Mouse (Mus musculus): Measurements from ENCODE around the gene Tmem104. TPM values are rescaled to one million over a fixed set of nuclear protein-coding genes. Genes with fewer than 3 reads are reported as not detected.

The Tmem104 gene
- polyA plus RNA-seq, 1 experiment = 10.4 TPM

DNA sequence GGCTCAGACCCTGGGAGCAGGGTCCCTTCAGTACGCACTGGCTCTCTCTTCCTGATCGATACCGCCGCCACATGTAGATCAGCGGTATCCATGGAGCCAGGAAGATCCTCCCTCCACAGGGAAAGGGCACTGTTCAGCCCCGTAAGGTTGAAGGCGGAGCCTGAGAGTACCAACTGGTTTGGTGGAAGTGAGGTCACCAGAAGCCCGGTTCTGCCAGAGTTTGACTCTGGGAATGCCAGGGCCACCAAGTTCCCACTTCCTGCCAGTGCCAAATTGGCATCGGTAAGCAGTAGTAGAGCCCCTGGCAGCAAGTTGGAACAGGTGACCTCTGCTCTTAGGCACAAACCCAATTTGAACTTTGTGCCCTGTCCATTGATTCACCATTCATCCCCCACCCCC is 22.3 kb upstream of the Tmem104 start:
- peak in 1 of 2 experiments; percentile 45 for DNase-seq (ENCODE audit: extremely low spot score in 1 of 2, low spot score in 1 of 2)

DNA sequence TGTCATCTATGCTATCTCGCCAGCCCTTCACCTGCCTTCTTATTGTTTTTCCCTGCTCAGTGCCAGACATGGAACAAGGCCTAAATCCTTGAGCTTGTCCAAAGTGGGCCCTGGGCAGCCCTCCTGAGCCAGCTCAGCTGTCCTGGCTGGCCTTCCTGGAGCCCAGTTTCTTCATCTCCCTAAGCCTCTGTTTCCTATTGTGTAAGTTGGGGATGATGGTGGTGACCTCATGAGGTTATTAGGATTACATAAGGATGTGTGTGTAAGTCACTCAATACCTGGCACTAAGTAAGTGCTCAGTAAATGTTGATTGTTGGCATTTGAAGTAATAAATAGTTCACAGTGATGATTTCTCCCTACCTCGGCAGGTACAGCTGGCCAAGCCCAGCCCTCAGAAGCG is 20.5 kb upstream of the Tmem104 start:
- no peak for DNase-seq (ENCODE audit: extremely low spot score in 1 of 2, low spot score in 1 of 2)

DNA sequence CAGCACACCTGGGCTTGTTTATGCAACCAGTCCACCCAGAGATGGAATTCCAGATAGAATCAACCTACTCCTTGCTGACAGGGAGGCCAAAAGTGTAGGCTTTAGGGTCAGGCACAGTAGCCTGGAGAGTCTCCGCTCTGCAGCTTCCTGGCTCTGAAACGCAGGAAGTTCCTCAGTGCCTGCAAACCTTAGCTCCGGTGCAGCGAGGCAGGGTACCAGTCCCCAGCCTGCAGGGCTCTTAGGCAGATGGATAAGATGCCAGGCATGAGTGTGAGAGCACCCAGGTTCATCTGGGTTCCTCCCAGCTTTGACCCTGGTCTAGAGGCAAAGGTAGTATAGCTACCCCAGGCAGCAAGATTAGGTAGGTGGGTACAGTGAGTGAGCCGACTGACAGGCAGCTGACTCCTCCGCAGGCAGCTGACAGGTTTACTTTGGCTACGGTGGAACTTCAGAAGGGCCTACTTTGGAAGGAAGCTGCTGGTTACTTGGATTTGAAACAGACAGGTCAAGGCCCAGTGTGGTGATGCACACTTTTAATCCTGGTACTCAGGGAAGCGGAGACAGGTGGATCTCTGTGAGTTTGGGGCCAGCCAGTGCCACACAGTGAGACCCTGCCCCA is 19.5 kb upstream of the Tmem104 start:
- DNase-seq (ENCODE audit: extremely low spot score in 1 of 2, low spot score in 1 of 2) = no peak

DNA sequence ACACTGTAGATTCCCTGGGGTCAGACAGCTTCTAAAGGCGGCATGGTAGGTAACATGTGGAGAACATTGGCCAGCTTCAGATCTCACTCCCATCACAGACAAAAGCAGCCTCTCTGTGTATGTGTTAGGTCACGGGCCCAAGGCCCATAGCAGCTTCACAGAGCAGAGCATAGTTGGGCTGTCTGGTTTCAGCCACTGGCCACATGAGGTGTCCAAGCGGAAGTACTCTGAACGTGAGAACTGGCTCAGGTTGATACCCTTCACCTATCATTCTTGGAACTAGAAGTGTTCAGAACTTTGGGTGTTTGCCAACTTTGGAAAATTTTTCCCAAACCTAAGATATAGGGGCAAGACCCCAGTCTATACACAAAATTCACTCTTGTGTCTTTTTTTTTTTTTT is 17.9 kb upstream of the Tmem104 start:
- DNase-seq (ENCODE audit: extremely low spot score in 1 of 2, low spot score in 1 of 2) = no peak

DNA sequence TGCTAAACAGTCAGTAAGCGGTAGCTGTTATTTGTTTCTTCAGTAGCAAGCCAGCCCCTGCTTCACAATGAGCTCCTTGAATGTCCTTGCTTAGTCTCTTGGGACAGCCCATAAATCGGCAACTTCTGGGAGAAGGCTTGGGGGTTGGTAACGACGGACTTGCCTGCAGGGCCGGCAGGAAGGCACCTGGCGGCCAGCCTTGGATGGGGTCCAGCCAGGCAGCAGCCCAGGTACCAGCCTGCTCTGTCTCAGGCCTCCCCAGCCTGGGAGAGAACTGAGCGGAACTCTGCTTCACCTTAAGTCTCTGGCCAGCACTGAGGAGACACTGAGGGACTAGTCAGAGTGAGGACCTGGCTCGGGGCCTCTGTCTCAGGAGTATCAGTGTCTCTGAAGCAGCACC is 16.2 kb upstream of the Tmem104 start:
- DNase-seq (ENCODE audit: extremely low spot score in 1 of 2, low spot score in 1 of 2) = no peak

DNA sequence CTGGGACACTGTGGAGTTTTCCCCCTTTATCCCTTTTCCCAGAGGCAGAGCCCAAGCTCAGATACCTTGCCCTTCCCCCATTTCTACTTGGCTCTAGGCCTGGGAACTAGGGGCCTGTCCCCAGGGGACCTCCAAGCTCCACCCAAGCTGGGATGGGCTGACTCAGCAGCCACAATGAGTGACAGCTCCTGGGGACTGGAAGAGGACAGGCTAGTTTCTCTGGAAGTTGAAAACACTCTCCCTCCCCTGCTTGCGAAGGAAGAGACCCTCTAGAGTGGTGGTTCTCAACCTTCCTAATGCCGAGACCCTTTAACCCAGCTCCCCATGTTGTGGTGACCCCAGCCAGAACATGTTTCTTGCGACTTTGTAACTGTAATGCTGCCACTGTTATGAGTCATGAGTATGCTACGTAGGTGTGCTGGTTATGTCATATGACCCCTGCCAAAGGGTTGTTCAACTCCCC is 14.4 kb upstream of the Tmem104 start:
- DNase-seq (ENCODE audit: extremely low spot score in 1 of 2, low spot score in 1 of 2) = peak in 1 of 2 experiments; percentile 36

DNA sequence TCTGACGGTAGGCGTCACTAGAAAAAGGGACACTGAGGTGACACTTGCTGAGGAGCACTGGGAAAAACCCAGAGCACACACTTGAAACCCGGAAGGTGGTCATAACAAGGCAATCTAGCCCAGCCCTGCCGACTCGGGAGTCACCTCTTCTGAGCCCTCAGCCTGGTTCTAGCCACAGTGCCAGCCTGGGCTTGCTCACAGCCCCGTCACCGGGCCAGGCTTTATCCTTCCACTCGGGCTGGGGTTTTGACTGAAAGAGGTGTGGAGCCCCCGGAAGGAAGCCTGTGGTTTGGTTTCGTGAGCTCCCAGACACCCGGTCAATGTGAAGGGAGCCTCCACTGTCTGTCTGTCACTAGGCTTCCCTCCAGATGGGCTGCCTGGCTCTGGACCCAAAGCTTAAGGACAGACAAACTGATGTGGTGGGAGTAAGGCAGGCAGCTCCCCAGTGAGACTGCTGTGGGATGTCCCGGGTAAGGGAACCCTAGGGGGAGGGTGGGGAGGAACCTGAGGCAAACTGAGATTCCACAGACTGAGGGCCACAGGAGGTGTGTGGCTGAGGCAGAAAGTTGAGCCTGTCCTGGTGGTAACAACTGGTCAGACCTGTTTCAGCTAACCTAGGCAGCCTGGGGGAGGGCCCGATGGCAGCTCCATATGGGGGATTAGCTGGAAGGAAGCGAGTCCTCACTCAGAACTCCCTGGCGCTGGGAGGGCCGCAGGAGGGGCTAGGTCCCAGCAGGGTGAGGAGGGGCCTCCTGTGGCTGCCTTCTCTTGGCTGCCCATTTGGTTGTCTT is 13.5 kb upstream of the Tmem104 start:
- no peak for DNase-seq (ENCODE audit: extremely low spot score in 1 of 2, low spot score in 1 of 2)

DNA sequence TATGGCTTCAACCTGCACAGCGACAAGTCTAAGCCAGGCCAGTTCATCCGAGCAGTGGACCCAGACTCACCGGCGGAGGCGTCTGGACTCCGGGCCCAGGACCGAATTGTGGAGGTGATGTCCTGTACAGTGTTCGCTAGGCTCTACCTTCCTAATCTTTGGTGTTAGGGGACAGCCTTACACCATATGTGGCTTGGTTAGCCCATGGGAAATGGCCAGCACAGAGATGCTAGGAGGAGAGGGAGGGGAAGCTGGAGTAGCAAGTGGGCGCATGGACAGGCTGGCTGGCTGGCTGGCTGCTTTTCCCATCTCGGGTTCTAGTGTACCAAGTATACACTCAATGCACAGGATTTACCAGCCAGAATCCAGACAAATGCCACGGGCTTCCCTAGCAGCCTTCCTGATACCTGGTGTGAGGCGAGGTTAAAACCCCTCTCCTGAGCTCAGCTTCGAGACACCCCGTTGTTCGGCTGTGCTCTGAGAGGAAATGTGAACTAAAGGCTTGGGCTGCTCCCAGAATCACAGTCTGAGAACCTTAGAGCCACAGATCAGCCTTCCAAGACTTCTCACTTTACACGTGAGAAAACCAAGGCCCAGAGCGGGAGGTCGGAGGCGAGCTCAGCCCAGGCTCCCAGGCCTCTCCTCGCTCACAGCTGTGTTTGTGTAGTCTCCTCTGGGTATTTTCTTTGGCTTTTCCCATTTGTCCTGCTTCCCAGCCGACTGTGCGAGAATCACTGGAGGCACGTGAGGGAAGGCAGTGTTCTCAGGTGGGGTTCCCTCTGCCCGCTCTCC is 10.7 kb upstream of the Tmem104 start:
- DNase-seq (ENCODE audit: extremely low spot score in 1 of 2, low spot score in 1 of 2) = no peak

DNA sequence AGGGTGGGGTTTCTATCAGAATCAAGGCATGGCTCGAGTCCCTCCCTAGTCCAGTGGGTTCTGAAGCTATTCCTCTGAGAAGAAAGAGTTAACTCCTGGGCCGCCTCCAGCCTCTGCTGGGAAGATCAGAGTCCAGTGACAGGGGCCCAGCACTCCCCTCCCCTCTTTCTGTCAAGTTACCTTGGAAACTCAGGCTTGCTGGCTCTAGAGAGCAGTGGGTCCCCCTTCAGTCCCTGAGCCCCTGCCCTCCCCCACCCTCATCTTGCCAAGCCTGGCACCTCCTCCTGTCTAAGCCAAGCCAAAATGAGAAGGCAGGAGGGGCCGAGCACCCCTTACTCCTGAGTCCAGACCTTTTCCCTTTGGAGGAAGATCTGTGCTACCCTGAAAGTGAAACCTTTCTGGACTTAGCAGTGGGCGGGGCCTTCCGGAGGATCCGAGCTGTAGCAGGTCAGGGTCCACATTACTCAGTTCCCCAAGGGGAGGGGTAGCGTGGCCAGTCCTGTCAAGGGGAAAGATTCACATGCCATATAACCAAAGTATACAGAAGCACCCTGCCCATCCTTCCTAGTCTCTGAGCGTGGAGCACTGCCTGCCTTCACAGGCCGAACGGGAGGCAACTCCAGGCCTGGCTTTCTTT is 9.6 kb upstream of the Tmem104 start:
- DNase-seq (ENCODE audit: extremely low spot score in 1 of 2, low spot score in 1 of 2) = no peak

DNA sequence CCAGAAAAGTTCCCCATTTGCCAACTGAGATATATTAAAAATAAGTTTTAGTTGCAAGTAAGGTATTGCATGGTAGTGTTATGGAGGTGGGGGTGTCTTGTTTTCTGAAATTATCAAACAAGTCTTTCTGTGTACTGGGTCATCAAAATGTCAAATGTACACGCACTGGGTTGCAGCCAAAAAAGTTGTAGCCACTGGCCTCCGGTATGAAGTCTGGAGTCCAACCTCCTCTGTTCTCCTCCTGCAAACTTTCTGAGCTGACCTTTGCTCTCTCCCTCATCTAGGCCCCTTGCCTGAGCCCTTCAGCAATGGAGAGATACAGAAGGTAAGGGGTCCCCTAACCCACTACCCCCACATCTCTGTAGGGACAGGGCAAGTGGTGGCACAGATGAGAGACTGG is 8.5 kb upstream of the Tmem104 start:
- DNase-seq (ENCODE audit: extremely low spot score in 1 of 2, low spot score in 1 of 2) = no peak

DNA sequence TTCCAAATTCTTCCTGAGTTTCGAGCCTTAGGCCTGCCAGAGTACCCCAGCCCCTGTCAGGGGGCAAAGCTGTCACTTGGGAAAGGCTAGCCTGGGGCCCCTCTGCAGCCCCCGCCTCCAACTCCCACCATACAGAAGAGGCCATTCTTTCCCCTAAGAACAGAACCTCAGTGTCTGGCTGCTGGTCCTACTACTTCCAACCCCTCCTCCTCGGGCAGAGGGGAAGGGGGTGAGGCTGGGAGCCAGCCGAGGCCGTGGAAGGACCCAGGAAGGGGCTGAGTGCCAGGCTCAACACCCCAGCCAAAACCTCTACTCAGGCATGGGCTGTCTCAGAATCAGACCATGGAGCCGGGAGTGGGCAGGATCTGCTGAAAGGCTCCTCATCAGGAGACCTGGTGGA is 8.1 kb upstream of the Tmem104 start:
- DNase-seq (ENCODE audit: extremely low spot score in 1 of 2, low spot score in 1 of 2) = peak in 1 of 2 experiments; percentile 48

DNA sequence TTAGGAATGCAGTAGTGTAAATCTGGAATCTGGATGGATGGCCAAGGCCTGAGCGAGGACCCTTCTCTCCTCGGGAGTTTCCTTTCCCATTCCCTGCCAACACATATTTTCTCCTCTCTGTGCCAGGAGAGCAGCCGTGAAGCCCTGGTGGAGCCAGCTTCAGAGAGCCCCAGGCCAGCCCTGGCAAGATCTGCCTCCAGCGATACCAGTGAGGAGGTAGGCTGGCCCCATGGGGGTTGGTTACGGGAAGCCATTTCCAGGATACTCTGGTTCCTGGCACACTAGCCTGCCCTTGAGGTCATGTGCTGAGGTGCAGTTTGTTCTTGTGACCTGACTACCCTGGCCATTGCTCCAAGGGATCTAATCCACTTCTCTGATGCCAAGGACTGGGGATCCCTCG is 7.4 kb upstream of the Tmem104 start:
- DNase-seq (ENCODE audit: extremely low spot score in 1 of 2, low spot score in 1 of 2) = no peak

DNA sequence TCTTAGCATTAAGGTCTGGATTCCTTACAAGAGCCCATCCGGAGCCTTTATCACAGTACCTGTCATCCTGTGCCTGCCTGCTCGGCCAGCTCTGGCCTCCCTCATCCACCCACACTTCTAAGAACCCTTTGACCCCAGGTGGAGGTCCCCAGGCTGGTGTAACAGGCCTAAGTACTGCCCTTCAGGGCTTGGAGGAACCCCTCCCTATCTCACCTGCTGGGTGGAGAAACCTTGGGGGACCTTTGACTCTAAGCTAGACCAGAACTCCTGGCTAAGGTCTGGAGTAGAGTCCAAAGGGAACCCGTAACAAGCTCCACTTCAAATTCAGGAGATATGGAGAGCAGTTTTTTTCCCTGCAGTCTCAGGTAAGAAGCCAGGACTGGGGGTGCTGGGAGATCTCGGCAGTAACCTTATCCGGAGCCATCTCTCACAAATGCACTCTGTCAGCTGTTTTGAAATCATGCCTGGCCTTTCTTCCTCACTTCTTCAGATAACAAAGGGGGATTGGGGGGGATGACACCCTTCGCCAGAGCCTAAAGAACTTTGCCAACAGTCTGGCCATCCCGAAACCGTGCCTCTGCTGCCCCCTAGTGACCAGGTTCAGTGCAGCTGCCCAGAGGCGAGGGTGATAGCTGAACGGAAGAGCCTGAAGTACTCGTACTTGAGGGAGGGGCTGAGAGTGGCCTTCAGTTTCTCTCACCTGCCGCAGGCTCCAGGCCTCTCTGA is 5.2 kb upstream of the Tmem104 start:
- peak in 1 of 2 experiments; percentile 85 for DNase-seq (ENCODE audit: extremely low spot score in 1 of 2, low spot score in 1 of 2)

DNA sequence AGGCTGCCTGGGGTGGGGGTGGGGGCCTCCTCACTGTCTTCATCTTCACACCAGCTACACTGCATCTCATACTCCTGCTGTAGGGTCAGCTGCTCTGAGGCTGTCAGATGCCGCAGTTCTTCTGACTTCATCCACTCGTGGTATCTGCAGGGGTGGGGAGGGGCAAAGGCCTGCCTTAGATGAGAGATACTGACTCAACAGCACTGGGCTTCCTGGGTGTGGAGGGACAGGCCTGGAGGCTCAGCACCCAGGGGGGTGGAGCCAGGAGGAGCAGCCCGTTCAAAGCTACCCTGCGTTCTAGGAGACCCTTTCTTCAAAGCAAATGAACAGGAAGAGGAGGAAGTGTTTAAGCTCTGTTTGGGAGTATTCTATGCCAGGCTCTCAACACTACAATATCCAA is 2.3 kb upstream of the Tmem104 start:
- no peak for DNase-seq (ENCODE audit: extremely low spot score in 1 of 2, low spot score in 1 of 2)

DNA sequence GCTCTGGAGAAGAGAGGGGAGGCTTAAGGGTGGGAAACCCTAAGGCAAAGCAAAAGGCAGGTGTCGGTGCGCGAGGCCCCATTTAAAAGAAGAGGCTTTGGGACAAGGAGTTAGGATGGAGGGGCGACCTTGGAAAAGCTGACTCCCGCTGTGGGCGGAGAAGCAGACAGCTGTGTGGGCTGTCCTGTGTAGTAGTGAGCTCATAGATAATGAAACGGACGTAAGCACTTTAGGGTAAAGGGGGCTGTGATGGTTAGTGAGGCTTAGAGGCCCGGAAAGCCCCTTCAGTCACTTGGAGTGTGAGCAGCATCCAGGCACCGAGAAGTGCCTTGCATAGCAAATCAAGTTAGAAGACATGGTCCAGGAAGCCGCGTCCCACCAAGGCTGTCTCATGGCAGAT is 406 bp downstream of the Tmem104 start, which contains the start of gene Nat9:
Gene Nat9, minus strand, starts transcription at position 167 of the 400 bp plus-strand sequence.
- DNase-seq (ENCODE audit: extremely low spot score in 1 of 2, low spot score in 1 of 2) = no peak

DNA sequence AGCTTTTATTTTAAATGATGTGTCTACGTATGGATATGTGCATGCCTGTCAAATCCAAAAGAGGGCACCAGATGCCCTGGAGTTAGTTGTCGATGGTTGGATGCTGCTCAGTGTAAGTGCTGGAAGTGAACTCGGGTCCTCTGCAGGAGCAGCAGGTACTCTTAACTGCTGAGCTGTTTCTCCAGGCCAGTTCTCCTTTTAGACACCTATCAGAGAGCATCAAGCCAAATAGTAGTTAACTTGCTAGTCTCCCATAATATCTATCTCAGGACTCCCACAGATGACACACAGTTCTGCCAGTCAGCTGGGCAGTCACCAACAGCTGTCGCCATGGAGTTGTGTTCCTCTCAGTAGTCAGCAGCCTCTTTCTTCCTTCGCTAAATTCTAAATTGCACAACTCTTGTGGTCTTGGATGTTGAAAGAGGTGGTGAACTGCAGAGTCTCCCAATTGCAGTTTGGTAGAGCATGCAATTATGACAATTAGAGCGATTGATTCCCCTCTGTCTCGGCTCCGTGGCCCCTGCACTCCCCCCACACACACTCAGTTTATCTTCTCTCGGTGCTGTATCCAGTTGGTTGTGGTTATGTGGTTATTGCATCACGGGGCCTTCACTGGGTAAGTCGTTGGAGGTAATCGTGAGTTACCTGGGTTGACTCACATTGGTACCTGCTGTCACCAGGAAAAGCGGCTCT is 1.4 kb downstream of the Tmem104 start:
- no peak for DNase-seq (ENCODE audit: extremely low spot score in 1 of 2, low spot score in 1 of 2)

DNA sequence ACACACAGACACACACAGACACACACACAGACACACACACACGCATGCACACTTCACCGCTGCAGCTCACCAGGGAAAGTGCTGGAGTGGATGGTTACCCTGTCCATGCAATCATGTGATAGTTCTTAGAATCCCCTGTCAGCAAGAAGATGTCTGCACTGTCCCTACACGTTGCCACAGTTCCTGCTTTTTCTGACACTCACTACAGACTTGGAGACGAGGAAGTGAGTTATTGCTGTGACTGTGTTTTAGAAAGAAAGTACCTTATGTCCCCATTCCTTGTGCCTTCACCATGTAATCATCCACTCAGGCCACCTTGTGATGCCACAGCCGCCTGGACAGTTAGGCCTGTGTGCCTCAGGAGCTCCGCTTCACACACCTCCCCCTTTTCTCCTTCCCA is 2.0 kb downstream of the Tmem104 start:
- DNase-seq (ENCODE audit: extremely low spot score in 1 of 2, low spot score in 1 of 2) = no peak

DNA sequence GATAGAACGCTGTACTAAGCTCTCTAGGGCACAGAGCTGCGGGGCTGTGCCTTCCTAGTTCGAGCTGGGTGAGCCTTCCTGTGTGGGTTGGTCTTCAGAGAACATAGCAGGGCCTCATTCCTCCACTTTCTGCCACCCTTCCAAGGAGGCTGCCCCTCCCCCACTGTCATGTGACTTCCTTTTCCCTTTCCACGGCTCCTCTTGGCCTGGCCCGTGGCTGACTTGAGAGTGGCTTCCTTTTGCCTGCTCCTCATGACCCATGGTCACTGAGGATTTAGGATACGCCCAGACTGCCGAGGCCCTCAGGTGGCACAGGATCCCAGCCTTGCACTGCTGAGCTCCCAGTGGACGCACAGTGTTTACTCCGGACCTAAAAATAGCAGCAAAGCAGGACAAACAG is 4.9 kb downstream of the Tmem104 start:
- peak in 1 of 2 experiments; percentile 56 for DNase-seq (ENCODE audit: extremely low spot score in 1 of 2, low spot score in 1 of 2)

DNA sequence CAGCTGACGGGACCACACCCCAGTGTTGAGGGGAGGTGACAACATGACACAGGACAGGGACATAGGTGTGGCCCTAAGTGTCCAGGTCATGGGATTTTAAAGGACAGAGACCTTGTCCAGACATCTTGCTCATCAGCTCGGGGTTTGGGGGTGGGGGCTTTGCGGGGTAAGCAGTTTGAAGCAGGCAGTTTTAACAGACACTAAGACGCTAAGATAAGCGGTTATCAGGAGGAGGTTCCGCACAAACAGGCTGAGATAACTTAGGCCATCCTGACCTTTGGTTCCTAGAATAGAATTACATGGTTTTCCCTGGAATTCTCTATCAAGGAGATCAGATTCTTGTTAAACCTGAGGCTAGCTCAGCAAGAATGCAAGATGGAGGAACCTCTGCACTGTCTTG is 7.4 kb downstream of the Tmem104 start:
- no peak for DNase-seq (ENCODE audit: extremely low spot score in 1 of 2, low spot score in 1 of 2)

DNA sequence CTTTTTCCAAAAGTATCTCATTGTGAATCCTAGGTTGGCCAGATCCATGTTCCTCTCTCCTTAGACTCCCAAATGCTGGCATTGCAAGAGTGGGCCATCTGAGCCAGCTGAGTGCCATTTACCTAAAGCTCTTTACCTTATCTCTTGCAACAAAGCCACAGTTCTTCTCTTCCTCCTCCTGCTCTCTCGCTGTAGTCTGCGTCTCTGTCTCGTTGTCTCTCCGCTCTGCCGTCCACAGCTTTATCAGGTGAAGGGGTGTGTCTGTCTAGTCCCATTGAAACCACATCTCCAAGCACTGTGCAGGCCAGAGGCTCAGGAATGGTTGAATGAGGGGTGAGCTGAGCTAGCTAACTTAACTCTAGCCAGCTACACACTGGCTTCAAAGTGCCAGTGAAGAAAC is 8.6 kb downstream of the Tmem104 start:
- no peak for DNase-seq (ENCODE audit: extremely low spot score in 1 of 2, low spot score in 1 of 2)
